Mouse (Mus musculus) T-helper 17 cell (primary cell): ENCODE measurements around the gene Aox3.

Experiments
- in situ Hi-C, 2 experiments: fragments of 300-600 bp; cut with MboI, MseI; formaldehyde crosslinking; loops; 1 replicate in 1 of 2; 2 replicates in 1 of 2; pipeline ENCODE4 v1.15.1; 2025; ENCODE audit warnings: high pct_unique_total_duplicates in 2 of 2

Aox3 gene

DNA sequence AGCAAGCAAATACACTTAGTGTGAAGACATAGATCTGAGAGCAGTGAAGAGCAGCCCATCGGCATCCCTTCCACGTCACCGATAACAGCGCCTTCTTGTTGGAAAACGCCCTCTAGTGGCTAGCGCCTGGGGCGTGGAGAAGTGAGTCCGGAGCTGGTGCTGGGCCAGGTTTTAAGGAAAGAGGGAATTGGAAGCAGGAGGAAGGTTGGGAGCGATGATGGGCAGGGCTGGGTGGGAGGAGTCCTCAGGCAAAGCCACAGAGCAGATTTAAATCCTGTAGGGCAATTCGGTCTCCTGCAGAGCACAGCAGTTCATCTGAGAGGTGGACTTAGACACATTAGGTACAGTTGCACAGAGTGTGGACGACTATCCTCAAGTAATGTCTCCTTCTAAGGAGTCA is at the start of gene Aox3:
Aox3 (plus strand) TSS at position 251 of the 400 bp plus-strand sequence.
- in situ Hi-C loops, result no loop called here

DNA sequence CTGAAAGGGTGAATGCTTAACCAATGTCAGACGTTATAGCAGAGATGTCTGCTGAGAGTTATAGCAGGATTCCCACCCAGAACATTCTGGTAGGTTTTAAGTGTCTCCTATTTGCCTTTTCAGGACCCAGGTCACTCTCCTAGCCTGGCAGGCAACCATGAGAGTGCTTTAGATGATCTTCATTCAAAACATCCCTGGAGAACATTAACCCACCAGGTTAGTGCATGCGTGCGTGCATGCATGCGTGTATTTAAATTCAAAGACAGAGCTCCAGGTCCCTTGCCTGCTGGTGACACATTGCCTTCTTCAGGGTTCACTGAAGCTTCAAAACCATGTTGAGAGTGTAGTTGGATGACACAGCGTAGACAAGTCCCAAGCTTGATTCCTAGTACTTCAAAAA is 47.8 kb upstream of the Aox3 start:
- in situ Hi-C loops, result no loop called here

DNA sequence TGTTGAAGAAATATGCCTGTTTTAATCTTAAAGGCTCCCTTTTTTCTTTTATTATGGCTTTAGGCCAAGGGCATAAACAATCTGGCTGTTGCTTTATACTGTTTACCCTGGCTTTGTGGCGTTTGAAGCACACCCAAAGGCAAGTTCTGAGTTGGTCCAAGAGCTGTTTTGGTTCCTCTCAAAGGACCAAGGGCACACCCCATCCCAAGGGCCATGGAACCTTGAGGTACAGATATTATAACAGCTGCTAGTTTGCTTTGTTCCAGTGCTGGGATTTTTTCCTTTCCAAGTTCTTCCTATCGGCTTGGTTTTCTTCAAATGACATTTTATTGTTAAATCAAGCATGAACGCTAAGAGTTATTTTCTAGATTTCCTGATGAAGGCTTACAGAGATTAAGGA is 47.3 kb upstream of the Aox3 start:
- in situ Hi-C loops, result no loop called here

DNA sequence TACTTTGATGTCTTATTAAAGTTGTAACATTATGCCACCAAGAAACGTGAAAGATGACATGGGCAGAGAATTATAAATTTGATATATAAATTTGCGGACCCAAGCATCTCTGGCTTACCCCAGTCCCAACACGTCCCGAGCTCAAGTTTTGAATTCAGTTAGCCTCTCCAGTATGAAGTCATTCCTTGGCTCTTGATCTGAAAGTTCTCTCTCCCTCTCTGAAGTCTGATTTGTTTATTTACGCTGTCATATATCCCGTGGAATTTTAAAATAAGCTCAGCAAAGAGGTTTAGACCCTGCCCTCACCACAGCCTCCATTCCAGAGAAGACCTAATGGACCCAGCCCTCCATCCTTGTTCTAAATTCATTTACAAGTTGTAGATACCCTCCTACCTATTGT is 43.7 kb upstream of the Aox3 start:
- in situ Hi-C loops, result no loop called here

DNA sequence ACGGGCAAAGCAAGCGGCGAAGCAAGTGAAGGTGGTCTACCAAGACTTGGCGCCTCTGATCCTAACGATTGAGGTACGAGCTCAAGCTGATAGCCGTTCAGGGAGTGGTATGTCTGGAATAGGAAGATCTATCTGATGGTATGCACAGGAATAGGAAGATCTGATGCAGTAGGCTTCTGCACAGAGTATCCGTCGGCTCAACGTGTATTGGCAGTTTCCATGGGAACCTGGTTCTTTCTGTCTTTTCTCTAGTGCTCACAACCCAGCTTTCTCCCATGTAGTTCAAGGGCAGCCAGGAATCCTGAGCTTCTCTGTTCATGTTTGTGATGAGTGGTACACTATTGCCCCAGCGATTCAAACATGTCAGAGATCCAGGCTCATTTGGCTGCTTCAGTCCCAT is 42.8 kb upstream of the Aox3 start:
- in situ Hi-C loops, result no loop called here

DNA sequence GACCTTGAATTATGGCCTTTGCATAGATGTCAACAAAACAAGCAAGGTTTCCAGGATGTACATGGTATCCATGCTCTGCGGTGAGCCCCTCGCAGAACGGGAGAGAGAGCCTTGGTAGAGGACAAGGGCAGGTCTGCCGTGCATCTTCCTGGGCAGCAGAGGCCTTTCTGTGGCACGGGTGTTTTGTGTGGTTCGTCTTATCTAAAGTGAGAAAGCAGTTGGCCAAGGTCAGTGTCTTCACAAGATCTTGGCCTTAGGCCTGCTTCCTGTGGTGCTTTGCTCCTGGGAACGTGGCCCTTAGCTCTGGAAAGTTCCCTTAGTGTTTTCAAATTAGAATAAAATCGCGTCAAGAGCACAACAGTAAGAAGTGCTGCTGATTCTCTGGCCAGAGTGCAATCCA is 41.9 kb upstream of the Aox3 start:
- in situ Hi-C loops, result no loop called here

DNA sequence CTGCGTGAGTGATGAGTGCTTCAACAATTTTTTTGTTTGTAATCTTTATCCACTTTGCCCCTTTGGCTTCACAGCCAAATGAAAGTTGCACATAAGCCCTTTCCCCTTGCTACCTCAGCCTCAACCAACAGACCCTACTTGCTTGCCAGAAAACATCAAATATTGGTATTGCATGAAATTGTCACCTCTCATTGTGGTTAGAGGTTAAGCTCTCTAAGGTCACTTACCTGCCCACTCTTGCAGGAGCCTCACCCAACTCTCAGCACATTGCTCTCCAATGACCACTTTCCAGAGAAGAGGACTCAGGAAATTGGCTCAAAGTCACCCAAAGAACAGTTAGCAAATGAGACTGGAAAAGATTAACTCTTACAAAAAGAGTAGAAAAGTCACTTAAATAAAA is 41.4 kb upstream of the Aox3 start:
- in situ Hi-C loops, result no loop called here

DNA sequence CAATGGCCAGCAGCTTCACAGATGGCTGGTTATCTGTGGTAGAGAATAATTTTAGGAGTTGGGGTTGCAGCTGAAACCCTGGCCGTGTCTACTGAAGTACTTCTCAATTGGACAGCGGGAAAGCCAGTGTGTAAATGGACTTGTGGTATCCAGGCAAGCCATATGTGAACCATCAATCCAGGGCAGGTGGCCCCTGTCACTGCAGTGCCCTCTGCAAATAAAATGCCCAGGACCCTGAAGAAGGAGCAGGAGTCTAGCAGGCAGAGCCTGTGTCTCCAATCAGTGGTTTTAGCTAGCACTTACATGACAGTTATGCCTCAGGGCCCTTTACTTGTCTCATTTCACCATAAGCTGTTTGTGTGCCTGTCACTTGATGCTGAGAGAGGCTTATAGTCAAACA is 40.5 kb upstream of the Aox3 start:
- in situ Hi-C loops, result no loop called here

DNA sequence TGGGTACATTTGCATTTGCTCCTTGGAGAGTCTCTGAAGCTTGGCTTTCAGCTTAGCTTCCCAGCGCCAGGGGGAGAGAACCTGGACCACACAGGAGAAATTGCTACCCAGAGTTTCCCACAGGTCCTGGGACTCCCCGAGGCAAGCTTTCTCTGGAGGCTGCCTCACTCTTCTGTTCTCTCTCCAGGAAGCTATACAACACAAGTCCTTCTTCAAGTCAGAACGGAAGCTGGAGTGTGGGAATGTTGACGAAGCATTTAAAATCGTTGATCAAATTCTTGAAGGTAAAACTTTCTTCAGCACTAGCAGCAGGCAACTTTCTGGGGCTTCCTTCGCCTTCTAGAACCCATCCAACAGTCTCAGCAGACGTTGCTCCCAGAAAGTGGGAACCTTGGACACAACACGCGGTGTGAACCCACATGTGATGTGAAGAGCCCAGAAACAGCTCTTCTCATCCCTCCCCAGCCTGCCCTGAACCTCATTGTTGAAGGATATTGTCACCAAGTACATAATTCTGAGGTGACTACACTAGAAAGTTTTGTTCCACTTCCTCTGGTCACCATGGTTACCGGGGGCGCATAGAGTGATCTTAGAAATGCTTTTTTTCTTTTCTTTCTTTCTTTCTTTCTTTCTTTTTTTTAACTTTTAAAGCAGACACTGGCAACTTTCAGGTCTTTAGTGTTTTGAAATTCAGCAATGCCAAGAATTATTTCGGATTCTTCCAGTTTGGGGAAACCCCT is 39.8 kb upstream of the Aox3 start:
- in situ Hi-C loops, result no loop called here

DNA sequence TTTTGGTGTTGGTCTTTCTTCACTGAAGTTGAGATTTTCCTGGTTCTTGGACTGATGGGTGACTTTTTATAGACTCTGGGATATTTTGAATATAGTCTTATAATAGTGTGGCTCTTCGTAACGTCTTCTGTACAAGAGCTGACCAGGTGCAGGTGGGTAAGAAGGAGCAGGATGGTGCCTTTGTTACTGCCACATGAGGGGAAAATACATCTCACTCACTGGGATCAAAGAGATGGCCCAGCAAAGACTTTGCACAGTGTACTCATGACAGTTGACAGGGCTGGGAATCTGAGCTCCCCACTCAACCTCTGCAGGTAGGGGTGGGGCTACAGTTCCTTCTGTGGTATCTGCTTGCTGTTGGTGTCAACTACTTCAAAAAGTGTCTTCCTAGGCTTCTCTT is 38.7 kb upstream of the Aox3 start:
- in situ Hi-C loops, result no loop called here

DNA sequence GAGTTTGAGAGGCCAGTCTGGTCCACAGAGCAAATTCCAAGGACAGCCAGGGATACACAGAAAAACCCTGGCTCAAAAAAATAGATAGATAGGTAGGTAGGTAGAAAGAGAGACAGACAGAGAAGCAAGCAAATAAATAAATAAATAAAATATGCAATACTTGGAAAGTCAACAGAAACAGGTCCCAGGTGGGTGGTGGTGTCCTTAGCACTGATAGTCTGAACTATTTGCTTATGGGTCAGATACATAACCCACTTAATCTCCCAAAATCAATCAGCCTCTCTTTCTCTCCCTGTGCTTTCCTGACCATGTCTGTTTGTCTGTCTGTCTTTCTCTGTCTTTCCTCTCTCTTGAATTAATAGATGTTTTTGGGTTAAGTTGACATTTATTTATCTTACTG is 35.0 kb upstream of the Aox3 start:
- in situ Hi-C loops, result no loop called here

DNA sequence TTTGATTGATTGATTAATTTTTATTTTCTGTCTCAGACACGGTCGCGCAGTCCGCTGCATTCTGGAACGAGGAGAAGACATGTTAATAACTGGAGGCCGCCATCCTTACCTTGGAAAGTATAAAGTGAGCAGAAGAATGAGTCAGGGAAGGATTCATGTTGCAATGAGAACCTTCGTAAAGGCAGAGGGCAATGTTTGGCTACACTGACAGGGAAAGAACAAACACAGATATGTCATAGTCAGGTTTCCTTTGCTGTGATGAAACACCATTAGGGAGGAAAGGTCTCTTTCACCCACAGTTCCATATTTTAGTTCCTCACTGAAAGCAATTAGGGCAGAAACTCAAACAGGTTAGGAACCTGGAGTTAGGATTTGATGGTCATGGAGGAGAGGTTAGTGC is 34.5 kb upstream of the Aox3 start:
- in situ Hi-C loops, result no loop called here

DNA sequence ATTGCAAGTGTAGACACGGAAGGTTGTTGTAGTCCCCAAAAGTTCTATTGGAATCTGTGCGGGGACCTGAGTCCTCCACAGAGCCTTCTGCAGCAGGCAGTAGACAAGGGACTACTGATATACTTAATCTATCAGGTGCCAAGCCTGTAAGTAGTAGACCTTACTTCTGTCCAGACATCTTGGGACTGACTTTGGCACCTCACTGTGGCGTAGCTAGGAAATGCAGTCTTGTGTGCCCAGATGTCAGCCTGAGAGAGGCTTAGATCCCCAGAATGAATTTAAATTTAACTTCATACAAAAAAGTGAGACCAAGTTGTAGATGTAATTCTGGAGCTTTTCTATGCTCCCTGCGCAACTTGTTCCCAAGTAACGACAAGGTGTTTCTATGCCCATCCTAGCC is 33.2 kb upstream of the Aox3 start:
- in situ Hi-C loops, result no loop called here

DNA sequence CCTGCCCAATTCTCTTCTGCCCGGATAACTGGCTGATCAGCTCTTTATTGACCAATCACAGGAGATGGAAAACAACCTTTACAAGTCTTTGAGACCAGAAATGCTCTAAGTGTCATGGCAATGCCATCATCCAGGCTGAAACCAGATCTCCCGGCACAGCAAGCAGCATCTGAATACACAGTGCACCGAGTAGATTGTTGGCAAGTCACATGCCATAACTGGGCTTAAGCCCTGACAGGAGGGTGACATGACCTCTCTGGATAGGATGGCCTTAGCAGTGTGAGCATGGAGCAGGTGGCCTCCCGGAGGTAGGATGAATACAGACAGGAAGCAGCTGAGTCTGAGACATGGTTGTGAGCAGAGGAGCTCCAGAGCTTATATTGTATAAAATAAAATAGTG is 32.5 kb upstream of the Aox3 start:
- in situ Hi-C loops, result no loop called here

DNA sequence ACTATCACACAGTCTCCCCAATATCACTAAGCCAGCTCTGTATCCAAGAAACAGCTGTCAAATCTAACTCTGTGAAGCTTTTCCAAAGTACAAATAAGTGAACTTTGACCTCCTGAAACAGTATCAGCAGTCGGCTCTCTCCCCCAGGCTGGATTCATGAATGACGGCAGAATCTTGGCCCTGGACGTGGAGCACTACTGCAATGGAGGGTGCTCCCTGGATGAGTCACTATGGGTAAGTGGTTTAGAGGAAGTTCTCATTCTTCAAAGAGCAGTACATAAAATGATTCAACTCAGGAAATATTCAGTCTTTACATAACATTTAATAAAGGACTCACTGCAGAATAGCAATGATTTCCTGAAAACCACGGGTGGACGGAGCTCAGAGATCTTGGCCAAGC is 31.6 kb upstream of the Aox3 start:
- in situ Hi-C loops, result no loop called here

DNA sequence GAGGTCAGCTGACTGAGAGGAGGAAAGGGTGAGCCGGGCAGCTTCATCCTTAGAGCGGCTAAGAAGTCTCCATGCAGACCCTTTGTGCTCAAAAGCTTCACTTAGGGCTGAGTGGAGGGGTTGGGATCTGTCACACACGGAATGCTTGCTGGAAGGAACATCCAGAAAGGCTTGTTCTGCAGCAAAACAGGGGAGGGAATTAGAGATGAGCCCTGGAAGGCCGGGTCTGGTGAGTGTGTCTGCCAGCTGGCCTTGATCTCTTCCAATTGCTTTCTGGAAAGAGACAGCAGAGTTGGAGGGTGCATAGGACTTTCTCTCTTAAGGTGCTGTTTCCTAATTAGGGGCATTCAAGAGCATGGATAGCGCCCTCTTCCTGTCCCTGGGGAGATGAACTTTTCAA is 23.6 kb upstream of the Aox3 start:
- in situ Hi-C loops, result no loop called here

DNA sequence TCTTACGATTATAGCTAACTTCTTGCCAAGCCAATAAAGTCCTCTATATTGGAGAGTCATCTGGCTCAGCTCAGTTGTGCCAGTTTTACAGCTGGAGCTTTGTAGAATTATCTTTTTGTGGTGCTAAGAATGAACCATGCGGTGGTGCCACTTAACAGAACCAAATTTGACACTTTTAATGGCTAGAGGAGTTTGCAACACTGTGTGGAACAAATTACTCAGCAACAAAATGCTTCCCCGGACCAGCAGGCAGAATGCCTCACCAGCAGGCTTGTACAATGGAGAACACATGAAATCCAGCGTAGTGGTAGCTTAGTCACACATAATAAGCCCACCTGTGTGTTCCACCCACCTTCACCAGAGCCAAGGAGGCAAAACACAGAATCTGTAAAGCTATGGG is 22.7 kb upstream of the Aox3 start:
- in situ Hi-C loops, result no loop called here

DNA sequence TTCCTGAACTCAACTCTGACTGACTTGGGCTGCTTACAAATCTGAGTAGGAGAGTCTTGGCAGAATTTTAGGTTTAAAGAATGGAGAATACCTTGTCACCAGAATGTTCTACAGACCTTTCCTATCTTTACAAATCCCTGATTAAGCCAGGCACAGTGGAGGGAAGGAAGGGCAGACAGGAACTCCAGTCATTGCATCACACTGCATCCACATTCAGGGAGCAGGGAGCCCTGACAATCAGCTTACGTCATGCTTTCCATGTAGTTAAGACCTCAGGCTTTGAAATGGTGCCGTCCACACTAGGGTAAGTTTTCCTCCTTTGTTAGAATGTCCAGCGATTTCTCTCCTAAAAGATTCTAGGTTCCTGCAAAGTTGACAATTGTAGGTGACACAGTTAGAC is 21.7 kb upstream of the Aox3 start:
- in situ Hi-C loops, result no loop called here

DNA sequence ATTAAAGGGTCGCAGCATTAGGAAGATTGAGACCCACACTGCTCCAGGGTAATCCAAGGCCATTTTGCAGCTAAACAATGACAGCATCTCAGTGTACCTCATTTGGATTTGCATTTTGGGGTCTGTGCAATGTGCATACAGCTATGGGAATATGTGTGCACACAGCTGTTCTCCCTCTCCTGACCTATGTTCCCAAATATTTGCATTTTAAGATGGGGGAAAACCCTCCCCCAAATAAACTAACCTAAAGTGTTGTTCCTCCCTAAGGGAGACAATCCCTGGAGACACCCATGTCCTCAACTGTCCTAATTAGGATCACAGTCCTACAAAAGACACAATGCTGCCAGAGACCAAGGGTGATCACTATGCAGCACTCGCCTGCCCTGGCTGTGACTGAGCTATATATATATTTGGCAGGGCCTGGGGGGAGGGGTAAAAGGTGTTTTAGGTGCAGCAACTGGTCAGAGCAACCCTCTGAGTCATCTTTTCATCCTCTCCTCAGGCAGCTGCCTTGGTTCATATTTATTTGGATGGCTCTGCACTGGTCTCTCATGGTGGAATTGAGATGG is 20.9 kb upstream of the Aox3 start:
- in situ Hi-C loops, result no loop called here

DNA sequence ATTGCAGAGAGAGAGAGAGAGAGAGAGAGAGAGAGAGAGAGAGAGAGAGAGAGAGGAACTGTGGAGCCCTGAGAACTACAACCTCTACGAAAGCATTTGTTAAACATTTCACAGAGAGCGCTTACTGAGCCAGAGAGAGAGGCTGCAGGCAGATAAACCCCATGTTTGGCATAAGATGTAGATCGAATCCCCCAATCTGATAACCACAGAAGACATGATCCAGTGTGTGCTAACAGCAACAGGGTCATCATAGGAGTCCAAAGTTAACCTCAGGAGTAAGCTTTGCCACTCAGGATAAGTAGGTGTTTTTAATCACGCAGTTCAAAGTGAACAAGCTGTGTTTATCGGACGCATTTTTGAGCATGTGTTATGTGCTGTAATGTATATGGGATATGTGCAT is 15.6 kb upstream of the Aox3 start:
- in situ Hi-C loops, result no loop called here

DNA sequence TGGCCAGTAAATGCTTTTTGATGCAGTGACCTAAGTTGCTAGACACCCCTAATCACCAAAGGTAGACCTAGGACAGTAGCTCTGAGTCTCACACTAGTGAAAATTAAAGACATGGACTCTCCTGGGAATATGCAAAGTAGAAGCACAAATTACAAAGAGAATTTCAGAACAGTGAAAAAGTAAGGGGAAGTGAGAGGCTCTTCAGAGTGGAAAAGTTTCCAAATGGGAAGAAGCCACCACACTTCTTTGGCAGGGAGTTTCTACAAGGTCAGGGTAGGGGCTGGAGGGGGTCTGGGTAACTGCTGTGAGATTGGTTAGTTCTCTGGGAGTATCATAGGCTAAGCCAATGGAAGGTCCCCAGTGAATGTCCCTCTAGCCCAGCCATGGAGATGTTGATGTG is 13.8 kb upstream of the Aox3 start:
- in situ Hi-C loops, result no loop called here

DNA sequence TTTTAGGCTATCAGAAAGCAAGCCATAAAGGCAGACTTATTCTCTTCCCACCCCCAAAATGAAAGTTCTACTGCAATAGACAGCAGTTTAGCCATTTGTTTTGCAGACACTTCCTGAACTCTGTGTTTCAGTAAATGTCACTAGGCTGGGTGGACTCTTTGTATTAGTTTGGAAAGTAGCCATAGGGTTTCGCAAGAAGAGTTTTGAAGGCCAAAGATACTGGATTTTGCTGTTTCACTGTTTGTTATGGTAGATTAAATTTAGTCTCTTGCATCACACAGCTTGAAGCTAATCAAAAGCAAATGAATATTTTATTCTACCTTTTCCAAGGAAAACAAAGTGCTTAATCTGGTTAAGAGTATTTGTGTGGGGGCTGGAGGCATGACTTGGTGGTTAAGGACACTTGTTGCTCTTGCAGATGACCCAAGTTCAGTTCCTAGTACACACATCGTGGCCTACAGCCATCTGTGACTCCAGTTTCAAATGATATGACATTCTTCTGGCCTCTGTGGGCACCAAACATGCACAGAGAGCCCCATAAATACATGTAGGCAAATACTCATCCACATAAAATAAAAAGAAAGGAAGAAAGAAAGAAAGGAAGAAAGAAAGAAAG is 11.3 kb upstream of the Aox3 start:
- in situ Hi-C loops, result no loop called here

DNA sequence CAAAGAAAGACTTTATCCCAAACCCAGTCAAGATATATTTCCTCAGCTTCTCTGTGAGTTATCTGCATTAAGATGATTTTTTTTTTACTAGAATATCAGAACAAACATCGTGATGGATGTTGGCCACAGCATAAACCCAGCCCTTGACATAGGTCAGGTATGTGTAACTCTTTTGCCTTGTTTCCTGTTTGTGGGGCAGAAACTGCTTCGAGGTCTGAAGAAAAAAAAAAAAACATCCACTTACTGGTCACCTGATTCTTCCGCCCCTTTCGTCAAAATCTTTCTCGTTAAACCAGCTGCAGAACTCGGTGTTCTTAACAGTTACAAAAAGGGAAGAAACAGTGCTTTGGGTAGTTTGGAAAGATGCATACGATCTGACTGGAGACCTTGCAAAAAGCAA is 10.4 kb upstream of the Aox3 start:
- in situ Hi-C loops, result no loop called here

DNA sequence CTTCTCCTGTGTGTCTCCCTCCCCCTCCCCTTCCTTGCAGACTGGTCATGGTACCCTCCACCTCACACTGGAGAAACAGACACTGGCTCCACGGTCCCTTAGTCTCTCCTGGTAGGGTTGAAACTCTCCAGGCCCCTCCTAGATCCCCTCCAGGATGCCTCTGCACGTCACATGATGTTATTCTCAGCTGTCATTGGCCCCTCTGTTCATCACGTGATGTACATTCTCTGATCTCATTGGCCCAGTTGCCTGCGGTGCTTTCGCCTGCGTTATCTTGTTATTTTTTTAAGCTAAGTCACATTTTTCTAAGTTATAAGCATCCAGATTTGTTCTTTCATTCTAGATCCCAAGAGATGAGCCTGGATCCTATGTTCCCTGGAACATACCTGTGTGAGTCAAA is 7.2 kb upstream of the Aox3 start:
- in situ Hi-C loops, result no loop called here
